In genomic region chr5:137349384-137350204, GRCm38 (mm10) we compare ENCODE assay signal across 8 mouse cellular contexts. TPM values are rescaled to one million over a fixed set of nuclear protein-coding genes. Genes with fewer than 3 reads are reported as not detected.
DNase-seq lines count a peak whose midpoint lies in the region; ATAC-seq lines count a peak whose summit lies in the region.

Ephb4 (plus strand) TSS chr5:137350109.

- H3K4me2 ChIP-seq in lung, embryonic 16.5 days (ENCODE audit: low read depth, low read length), result peak within 1 kb of the TSS; percentile 62

- H3K27me3 ChIP-seq in lung, embryonic 16.5 days (ENCODE audit: control insufficient read depth, insufficient read depth, low read depth, low read length), result no peaks in the 10 kb centered on the region

- DNase-seq in NIH3T3 (ENCODE audit: low read depth), result peak; percentile 97
- peak; percentile 38 for DNase-seq in cerebellum, adult 9-11 months
- peak; percentile 61 to 77 for DNase-seq in frontal cortex, postnatal 10 days (ENCODE audit: low spot score in 2 of 2)
- peak; percentile 43 to 68 for DNase-seq in layer of hippocampus, adult 8-10 months (ENCODE audit: low spot score in 2 of 2)
- peak; percentile 93 for DNase-seq in retina, postnatal 1 day

- H3K4me3 ChIP-seq in lung, embryonic 16.5 days (ENCODE audit: low read length), result peak within 1 kb of the TSS; percentile 90

- H3K36me3 ChIP-seq in lung, embryonic 16.5 days (ENCODE audit: control insufficient read depth, insufficient read depth, low read length), result peaks cover 7% of the 10 kb centered on the region

- peak within 1 kb of the TSS; percentile 99 for H3K27ac ChIP-seq in lung, embryonic 16.5 days (ENCODE audit: low read length)

- no peaks in the 10 kb centered on the region for H3K9me3 ChIP-seq in lung, embryonic 16.5 days (ENCODE audit: control insufficient read depth, low read length)

- WGBS in lung, embryonic 16.5 days, result under 1% methylated on average over 32 of the region's 32 CpGs

- H3K9ac ChIP-seq in lung, embryonic 16.5 days (ENCODE audit: low read length), result peak within 1 kb of the TSS; percentile 99

- peaks cover 56% of the 10 kb centered on the region for H3K4me1 ChIP-seq in lung, embryonic 16.5 days (replicated peaks; ENCODE audit: control insufficient read depth, insufficient read depth, low read length)

- ATAC-seq in hematopoietic stem cell, adult 5-6 weeks (replicated peaks in 1 of 2; ENCODE audit: insufficient read depth in 1 of 2, low FRiP score in 2 of 2, low TSS enrichment in 1 of 2, low read depth in 1 of 2, poor library complexity in 2 of 2, severe bottlenecking in 2 of 2), result peak; percentile 30 to 47; a peak in 2 of 4 replicates
- peak; percentile 93 for ATAC-seq in lung, embryonic 16.5 days (ENCODE audit: low read depth)
- no peak for ATAC-seq in megakaryocyte-erythroid progenitor cell, adult 5-6 weeks (replicated peaks; ENCODE audit: low FRiP score, low TSS enrichment, poor library complexity, severe bottlenecking)

RNA-seq across cellular contexts. Expression of gene Ephb4, which starts in this region (rescaled TPM):
- 1.3 and 3.7 TPM in 2 replicates for total RNA-seq in hematopoietic stem cell, adult 5-6 weeks (2017)
- 1 to 10 TPM; 5.6 to 7.2 (median 5.9) TPM for total RNA-seq in layer of hippocampus, adult 8-10 months (2022)
- polyA plus RNA-seq in lung, embryonic 16.5 days (2015; fragmentation: Nextera tagmentation; extraction: Ambion mirVana), result 50.7 and 56.9 TPM in 2 replicates
- total RNA-seq in megakaryocyte-erythroid progenitor cell, adult 5-6 weeks (2014; fragmentation: Nextera tagmentation), result 1.4 TPM in 1 of 2 replicates, not detected in the other
- total RNA-seq in megakaryocyte-erythroid progenitor cell, adult 5-6 weeks (2017), result 0.08 TPM in 1 of 2 replicates, not detected in the other

Comparison
In these comparisons a context has a peak if more than half of its experiments do, and no peak if none do; other contexts are left out.
1. DNase-seq: peak in every context shown above with its lines; median percentile 97 in NIH3T3; 93 in retina, postnatal 1 day; 69 in frontal cortex, postnatal 10 days; 56 in layer of hippocampus, adult 8-10 months; 38 in cerebellum, adult 9-11 months.